Mouse (Mus musculus) erythroid progenitor cell, adult 5-6 weeks (primary cell): ENCODE measurements around the gene Rcc1l. TPM values are rescaled to one million over a fixed set of nuclear protein-coding genes. Genes with fewer than 3 reads are reported as not detected.

Source experiments
- ATAC-seq: replicated peaks from 2 replicates; pipeline ENCODE4 v1.8.0; 2016; ENCODE audit warnings: moderate number of reproducible peaks, mild to moderate bottlenecking, moderate TSS enrichment, inconsistent platforms; ENCODE audit not compliant: poor library complexity, low FRiP score, severe bottlenecking
- total RNA-seq, 2 experiments: library from RNA; stranded (forward) in 1 of 2; stranded (reverse) in 1 of 2; fragments of 150-400 nt in 1 of 2; fragments of 186-747, 209-891 nt in 1 of 2; gene quantifications; 2 replicates each; pipeline versions ENCODE4 v1.2.3 to v1.2.4; 2015 to 2017; ENCODE audit warnings: low replicate concordance in 2 of 2

Gene Rcc1l
- total RNA-seq (2015; ENCODE audit: low replicate concordance) (6.7 TPM in 1 of 2 replicates, not detected in the other), total RNA-seq (2017; ENCODE audit: low replicate concordance) (3.2 TPM in 1 of 2 replicates, not detected in the other)

DNA sequence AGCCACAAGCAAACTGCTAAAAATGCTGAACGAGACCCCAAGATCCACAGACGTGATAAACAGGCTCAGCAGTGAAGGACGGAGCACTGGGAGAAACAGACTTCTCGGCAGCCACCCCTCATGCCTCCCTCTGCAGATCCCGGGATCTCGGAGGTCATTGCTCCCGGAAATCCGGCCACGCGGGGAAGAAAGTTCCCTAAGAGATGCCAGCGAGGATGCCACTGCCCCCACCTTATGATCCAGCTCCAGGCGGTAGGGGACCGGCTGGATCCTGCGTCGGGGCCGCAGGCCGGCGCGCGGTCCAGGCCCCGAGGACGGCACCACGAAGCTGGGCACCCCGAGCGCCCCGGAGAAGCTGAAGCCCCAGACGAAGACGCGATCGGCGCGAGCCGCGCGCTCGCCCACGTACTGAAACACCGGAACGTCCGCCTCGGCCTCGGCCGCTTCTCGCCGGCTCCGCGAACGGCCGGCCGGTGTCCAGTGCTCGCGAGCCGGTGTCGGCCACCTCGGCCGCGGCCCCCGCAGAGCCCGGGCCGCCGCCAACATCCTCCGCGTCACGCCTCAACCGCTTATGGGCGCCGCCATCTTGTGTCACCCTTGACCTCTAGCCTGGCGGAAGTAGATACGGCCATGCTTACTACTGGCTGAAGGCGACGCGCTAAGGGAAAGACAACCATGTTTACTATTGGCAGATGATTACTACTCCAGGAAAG, at the start of gene Rcc1l:
Rcc1l (minus strand) TSS at position 606 of the 713 bp plus-strand sequence.
- peak; percentile 93 for ATAC-seq

GRCm38 (mm10) chr5:134225110-134225901, 48.7 kb upstream of the Rcc1l start:
- ATAC-seq: no peak

GRCm38 (mm10) chr5:134221708-134222150, 45.2 kb upstream of the Rcc1l start:
- no peak for ATAC-seq

- ATAC-seq: no peak
These were observed 44.7 kb upstream of the Rcc1l start for GRCm38 (mm10) chr5:134221278-134221677.

DNA sequence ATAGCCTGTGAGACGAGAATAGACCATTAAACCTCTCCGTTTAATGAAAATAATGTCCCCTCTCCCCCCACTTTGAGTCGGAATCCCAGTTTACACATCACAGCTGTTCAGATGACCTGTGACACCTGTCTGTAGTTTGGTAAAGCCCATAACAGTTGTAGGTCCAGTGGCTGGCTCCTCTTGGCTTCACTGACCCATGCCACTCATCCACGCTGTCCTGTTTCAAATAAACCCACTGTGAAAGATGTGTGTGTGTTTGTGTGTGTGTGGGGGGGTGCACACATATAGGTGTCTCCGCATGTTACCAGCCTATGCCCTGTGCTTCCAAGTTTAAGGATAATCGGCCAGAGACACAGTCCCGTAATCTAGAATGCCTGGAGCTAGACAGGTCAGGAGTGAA, 41.3 kb upstream of the Rcc1l start:
- no peak for ATAC-seq

DNA sequence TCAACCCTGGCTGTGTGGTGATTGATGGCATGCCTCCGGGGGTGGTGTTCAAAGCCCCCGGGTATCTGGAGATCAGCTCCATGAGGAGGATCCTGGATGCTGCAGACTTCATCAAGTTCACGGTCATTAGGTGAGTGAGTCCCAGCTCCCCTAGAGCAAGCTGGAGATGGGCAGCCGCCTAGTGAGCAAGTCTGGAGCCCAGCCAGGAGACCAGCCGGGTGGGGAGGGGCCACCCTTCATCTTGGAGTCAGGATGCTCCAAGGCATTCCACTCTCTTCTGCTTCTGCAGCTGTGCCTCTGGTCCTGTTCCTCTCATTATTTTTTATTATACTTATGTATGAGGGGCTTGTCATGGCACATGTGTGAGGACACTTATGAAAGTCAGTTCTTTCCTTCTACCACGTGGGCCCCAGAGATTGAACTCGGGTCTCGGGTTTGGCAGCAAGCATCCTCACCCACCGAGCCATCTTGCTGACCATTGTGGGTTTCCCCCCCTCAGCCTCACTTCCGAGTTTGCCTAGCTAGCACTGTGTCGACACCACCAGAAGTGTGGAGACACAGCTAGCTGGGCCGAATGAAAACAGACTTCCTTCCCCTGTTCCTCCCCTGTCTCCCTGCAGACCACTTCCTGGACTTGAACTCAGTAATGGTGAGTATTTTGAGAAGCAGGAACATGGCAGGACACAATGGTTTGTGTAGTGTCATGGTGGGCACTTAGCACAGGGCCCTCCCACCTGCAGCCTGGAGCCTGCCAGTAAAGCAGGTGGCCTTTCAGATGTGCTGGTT, 37.6 kb upstream of the Rcc1l start:
- ATAC-seq: no peak

- no peak for ATAC-seq
These were observed 33.5 kb upstream of the Rcc1l start for GRCm38 (mm10) chr5:134209931-134210554.

GRCm38 (mm10) chr5:134206721-134207120, 30.1 kb upstream of the Rcc1l start:
- ATAC-seq: no peak

- ATAC-seq: no peak
These were observed 17.1 kb upstream of the Rcc1l start for GRCm38 (mm10) chr5:134193664-134194063.

DNA sequence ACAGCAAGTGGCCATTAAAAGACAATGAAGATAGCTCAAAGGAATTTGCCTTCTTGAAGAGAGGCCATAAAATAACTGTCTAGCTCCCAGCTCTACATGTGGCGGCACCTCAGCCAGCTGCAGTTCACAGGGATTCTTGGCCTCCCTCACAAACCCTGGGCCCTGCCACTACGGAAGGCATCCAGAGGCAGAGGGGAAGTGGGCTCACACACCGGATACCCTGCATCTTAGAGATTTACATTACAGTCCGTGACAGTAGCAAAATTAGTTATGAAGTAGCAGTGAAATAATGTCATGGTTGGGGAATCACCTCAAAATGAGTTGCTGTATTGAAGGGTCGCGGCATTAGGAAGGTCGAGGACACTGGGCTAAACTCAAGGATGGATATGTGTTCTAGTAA, 12.0 kb upstream of the Rcc1l start:
- ATAC-seq: no peak

DNA sequence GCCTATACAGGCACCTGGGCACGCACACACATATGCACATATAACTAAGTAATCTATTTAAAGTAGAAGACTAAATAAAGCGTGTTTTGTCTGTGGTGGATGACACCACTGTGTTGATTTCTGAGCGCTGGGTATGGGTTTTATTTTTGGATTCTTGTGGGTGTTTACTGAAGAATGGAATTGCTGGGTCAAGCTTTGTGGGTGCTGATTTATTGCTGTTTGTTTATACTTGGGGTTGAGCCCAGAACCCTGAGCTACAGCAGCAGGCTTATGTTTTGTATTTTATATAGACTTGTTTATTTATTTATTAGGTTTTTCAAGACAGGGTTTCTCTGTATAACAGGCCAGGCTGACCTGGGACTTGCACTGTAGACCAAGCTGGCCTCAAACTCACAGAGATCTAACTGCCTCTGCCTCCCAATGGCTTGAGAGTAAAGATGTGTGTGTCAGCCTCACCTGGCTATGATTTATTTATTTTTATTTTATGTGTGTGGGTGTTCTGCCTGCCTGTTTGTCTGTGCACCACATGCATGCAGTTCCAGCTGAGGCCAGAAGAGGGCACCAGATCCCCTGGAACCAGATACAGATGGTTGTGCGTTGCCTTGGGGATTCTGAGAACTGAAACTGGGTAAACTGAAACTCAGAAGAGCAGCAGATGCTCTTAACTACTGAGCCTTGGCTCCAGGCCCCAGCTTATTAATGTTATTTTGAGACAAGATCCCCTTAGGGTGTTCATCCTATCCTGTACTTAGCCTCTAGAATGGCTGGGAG, 10.6 kb upstream of the Rcc1l start:
- no peak for ATAC-seq

- no peak for ATAC-seq
These were observed 9.5 kb upstream of the Rcc1l start for GRCm38 (mm10) chr5:134186059-134186458.

- peak; percentile 99 for ATAC-seq
These were observed 7.6 kb upstream of the Rcc1l start, which contains the start of gene Gtf2ird2 for GRCm38 (mm10) chr5:134183880-134184808. Gene Gtf2ird2, plus strand, starts transcription at chr5:134184019.

GRCm38 (mm10) chr5:134183162-134183561, 6.6 kb upstream of the Rcc1l start:
- ATAC-seq: no peak

DNA sequence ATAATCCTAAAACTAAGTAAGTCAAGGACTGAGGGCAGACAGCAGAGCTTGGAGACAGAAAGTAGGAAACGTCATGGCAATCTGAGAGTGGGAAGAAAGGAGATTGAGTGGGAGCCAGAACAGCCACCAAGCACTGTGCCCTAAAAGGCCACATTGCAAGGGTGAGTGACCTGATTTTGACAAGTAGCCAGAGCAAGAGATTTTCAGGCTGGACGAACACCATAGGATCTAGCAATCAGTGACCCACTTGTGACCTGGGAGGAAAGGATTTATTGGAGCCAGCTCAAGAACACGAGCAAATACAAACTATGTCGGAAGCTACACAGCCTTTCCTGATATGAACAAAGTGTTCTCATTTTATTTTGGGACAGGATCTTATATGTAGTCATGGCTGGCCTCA, 6.2 kb upstream of the Rcc1l start:
- ATAC-seq: no peak

DNA sequence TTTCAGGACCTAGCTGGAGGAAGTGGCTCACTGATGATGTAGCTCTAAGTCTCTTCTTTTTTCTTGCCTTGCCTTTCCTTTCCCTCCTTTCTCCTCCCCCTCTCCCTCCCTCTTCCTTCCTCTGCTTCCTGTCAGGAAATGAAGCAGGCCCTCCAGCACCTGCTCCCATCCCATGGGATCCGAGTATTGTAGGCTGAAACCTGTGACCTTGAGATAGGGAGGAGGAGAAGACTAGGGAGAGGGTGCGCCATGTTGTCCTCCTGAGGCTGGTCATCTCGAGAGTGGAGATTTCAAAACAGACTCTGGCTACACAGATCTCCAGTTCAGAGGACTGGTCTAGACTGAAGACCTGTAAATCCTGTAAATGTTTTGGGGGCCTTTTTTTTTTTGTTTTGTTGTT, 5.6 kb upstream of the Rcc1l start:
- no peak for ATAC-seq

DNA sequence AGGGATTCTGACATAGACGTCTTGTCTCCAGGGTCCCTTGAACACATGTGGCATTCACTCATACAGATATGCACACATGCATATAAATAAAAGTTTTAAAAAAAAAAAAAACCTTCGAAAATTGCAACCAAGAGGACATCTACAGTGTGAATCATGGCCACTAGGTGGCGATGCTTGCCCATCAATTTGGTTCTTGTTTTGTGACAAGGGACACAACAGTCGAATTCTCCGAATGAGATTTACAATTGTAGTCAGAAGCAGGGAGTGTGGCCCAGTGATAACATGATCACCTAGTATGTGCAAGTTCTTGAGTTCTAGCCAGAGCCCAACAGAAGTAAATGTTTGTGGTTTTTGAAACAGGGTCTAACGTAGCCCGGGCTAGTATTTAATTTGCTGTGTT, 3.3 kb upstream of the Rcc1l start:
- ATAC-seq: no peak

- no peak for ATAC-seq
These were observed 2.0 kb upstream of the Rcc1l start for GRCm38 (mm10) chr5:134178536-134178935.
